Mouse (Mus musculus) midbrain, embryonic 12.5 days (tissue): ENCODE measurements around the gene Izumo1. TPM values are rescaled to one million over a fixed set of nuclear protein-coding genes. Genes with fewer than 3 reads are reported as not detected.

Source experiments
- ATAC-seq: fragments of 200-750 bp; cut with Nextera tagmentation; 2 replicates; pipeline ENCODE4 v1.8.0; 2017; ENCODE audit warnings: low read depth, moderate TSS enrichment, moderate library complexity; ENCODE audit not compliant: low FRiP score
- H3K27ac ChIP-seq: fragments of 300-500 bp; sonication (generic); replicated peaks from 2 replicates; pipeline ENCODE4 v1.5.1; 2016; ENCODE audit warnings: mild to moderate bottlenecking
- H3K27me3 ChIP-seq: fragments of 300-500 bp; sonication (generic); 2 replicates; pipeline ENCODE4 v1.6.1; 2016; ENCODE audit warnings: mild to moderate bottlenecking
- H3K36me3 ChIP-seq: fragments of 300-500 bp; sonication (generic); 2 replicates; pipeline ENCODE4 v1.6.1; 2016
- H3K4me1 ChIP-seq: fragments of 300-500 bp; sonication (generic); 2 replicates; pipeline ENCODE4 v1.6.1; 2016
- H3K4me2 ChIP-seq: fragments of 300-500 bp; sonication (generic); replicated peaks from 2 replicates; pipeline ENCODE4 v1.6.1; 2016; ENCODE audit warnings: mild to moderate bottlenecking, moderate library complexity
- H3K4me3 ChIP-seq: fragments of 300-500 bp; sonication (generic); 2 replicates; pipeline ENCODE4 v1.5.1; 2016; ENCODE audit warnings: mild to moderate bottlenecking
- H3K9ac ChIP-seq: fragments of 300-500 bp; sonication (generic); replicated peaks from 2 replicates; pipeline ENCODE4 v1.6.1; 2016; ENCODE audit warnings: mild to moderate bottlenecking, moderate library complexity
- H3K9me3 ChIP-seq: fragments of 300-500 bp; sonication (generic); 2 replicates; pipeline ENCODE4 v1.6.1; 2016; ENCODE audit warnings: mild to moderate bottlenecking
- WGBS: fragments of 180-500 bp; shearing (Covaris S2); methylation state at CpG from one replicate; pipeline ENCODE4 v1.1.7; 2016; 5-methylcytosine and 5-hydroxymethylcytosine counted together
- polyA plus RNA-seq: library from polyadenylated mRNA; unstranded; fragments of >200 nt; fragmentation: Nextera tagmentation; extraction: Ambion mirVana; gene quantifications from 2 replicates; pipeline ENCODE4 v1.2.1, GENCODE M21; 2016

Izumo1 gene
- polyA plus RNA-seq, 1 experiment from 2014 or later, result 0.18 TPM

- peak overlapping the region; percentile 24; the same call in 1 of the 2 replicates for H3K4me3 ChIP-seq
- H3K27ac ChIP-seq, result no peak overlapping the region
- H3K4me1 ChIP-seq, result peaks cover 20% of the 10 kb centered on the region
- peaks cover 12% of the 10 kb centered on the region for H3K27me3 ChIP-seq
- ATAC-seq, result peak; percentile 85
- 19% methylated on average over 29 of the region's 29 CpGs for WGBS
- peak overlapping the region; percentile 38 for H3K4me2 ChIP-seq
- H3K36me3 ChIP-seq, result peaks cover 6% of the 10 kb centered on the region
- no peak overlapping the region for H3K9ac ChIP-seq
- H3K9me3 ChIP-seq, result no peaks in the 10 kb centered on the region
These were observed 17.2 kb downstream of the Izumo1 start for GRCm38 (mm10) chr7:45638623-45639401.

GRCm38 (mm10) chr7:45639561-45640027, 18.0 kb downstream of the Izumo1 start, which contains the start of gene Mamstr:
Gene Mamstr (plus strand): TSS chr7:45639977.
- Histone ChIP-seq H3K4me2 (peak within 1 kb of the TSS; percentile 38; the same call in 1 of the 2 replicates), H3K27me3 (peaks cover 12% of the 10 kb centered on the region), H3K27ac (no peak within 1 kb of the TSS), H3K9ac (no peak within 1 kb of the TSS), H3K9me3 (no peaks in the 10 kb centered on the region), H3K36me3 (peaks cover 6% of the 10 kb centered on the region), H3K4me3 (no peak within 1 kb of the TSS), H3K4me1 (peaks cover 26% of the 10 kb centered on the region)
- 19% methylated on average over 19 of the region's 19 CpGs for WGBS
- ATAC-seq, result no peak

GRCm38 (mm10) chr7:45640191-45640957, 18.8 kb downstream of the Izumo1 start:
- 72% methylated on average over 19 of the region's 19 CpGs for WGBS
- Histone ChIP-seq H3K36me3 (peaks cover 6% of the 10 kb centered on the region), H3K9me3 (no peaks in the 10 kb centered on the region), H3K27me3 (peaks cover 16% of the 10 kb centered on the region), H3K4me2 (no peak overlapping the region), H3K4me3 (no peak overlapping the region), H3K9ac (no peak overlapping the region), H3K4me1 (peaks cover 30% of the 10 kb centered on the region), H3K27ac (no peak overlapping the region)
- ATAC-seq, result no peak

- Histone ChIP-seq H3K9me3 (no peaks in the 10 kb centered on the region), H3K9ac (no peak overlapping the region; the same call in 1 of the 2 replicates), H3K4me3 (no peak overlapping the region), H3K4me1 (peaks cover 30% of the 10 kb centered on the region), H3K27me3 (peaks cover 20% of the 10 kb centered on the region), H3K4me2 (0 out of 2 replicates have a peak overlapping the region, but pooled peaks have one; percentile 1), H3K36me3 (peaks cover 1% of the 10 kb centered on the region), H3K27ac (no peak overlapping the region)
- 80% methylated on average over 12 of the region's 17 CpGs for WGBS
- ATAC-seq, result no peak
These were observed 19.9 kb downstream of the Izumo1 start for GRCm38 (mm10) chr7:45641391-45642040.

GRCm38 (mm10) chr7:45642083-45642482, 20.5 kb downstream of the Izumo1 start:
- peaks cover 20% of the 10 kb centered on the region for H3K27me3 ChIP-seq
- WGBS, result 83% methylated on average over 5 of the region's 5 CpGs
- H3K9me3 ChIP-seq, result no peaks in the 10 kb centered on the region
- H3K4me1 ChIP-seq, result peaks cover 30% of the 10 kb centered on the region
- no peak overlapping the region for H3K4me3 ChIP-seq
- H3K27ac ChIP-seq, result no peak overlapping the region; the same call in 1 of the 2 replicates
- no peak for ATAC-seq
- H3K9ac ChIP-seq, result no peak overlapping the region; the same call in 1 of the 2 replicates
- no peaks in the 10 kb centered on the region for H3K36me3 ChIP-seq
- peak overlapping the region; percentile 77; the same call in 1 of the 2 replicates for H3K4me2 ChIP-seq

GRCm38 (mm10) chr7:45642503-45643255, 21.1 kb downstream of the Izumo1 start:
- peaks cover 26% of the 10 kb centered on the region for H3K27me3 ChIP-seq
- 38% methylated on average over 16 of the region's 16 CpGs for whole genome bisulfite sequencing
- ATAC-seq, result no peak

GRCm38 (mm10) chr7:45643441-45644178, 22.0 kb downstream of the Izumo1 start:
- WGBS, result 1% methylated on average over 28 of the region's 28 CpGs
- Histone ChIP-seq H3K27ac (peak overlapping the region; percentile 94), H3K27me3 (peaks cover 28% of the 10 kb centered on the region), H3K36me3 (no peaks in the 10 kb centered on the region), H3K4me2 (peak overlapping the region; percentile 77), H3K4me3 (peak overlapping the region; percentile 47), H3K9me3 (no peaks in the 10 kb centered on the region), H3K4me1 (peaks cover 22% of the 10 kb centered on the region), H3K9ac (peak overlapping the region; percentile 77)
- peak; percentile 94 for ATAC-seq

More at GRCm38 (mm10) chr7:45642503-45643255, 21.1 kb downstream of the Izumo1 start:
- Histone ChIP-seq H3K36me3 (no peaks in the 10 kb centered on the region), H3K9me3 (no peaks in the 10 kb centered on the region), H3K9ac (peak overlapping the region; percentile 77), H3K27ac (peak overlapping the region; percentile 94), H3K4me1 (peaks cover 30% of the 10 kb centered on the region), H3K4me2 (peak overlapping the region; percentile 77), H3K4me3 (peak overlapping the region; percentile 47)

- ATAC-seq, result peak; percentile 8; the same call in 1 of the 2 replicates
- 2% methylated on average over 18 of the region's 18 CpGs for WGBS
- H3K4me3 ChIP-seq, result peak overlapping the region; percentile 47
- no peaks in the 10 kb centered on the region for H3K9me3 ChIP-seq
- H3K36me3 ChIP-seq, result no peaks in the 10 kb centered on the region
- peak overlapping the region; percentile 77 for H3K4me2 ChIP-seq
- H3K9ac ChIP-seq, result peak overlapping the region; percentile 47
- peak overlapping the region; percentile 86 for H3K27ac ChIP-seq
- H3K27me3 ChIP-seq, result peaks cover 28% of the 10 kb centered on the region
- H3K4me1 ChIP-seq, result peaks cover 22% of the 10 kb centered on the region
These were observed 22.6 kb downstream of the Izumo1 start for GRCm38 (mm10) chr7:45644183-45644582.

- peak overlapping the region; percentile 47; the same call in 1 of the 2 replicates for H3K9ac ChIP-seq
- H3K36me3 ChIP-seq, result no peaks in the 10 kb centered on the region
- H3K27ac ChIP-seq, result peak overlapping the region; percentile 86
- no peaks in the 10 kb centered on the region for H3K9me3 ChIP-seq
- peaks cover 24% of the 10 kb centered on the region for H3K27me3 ChIP-seq
- peak overlapping the region; percentile 77 for H3K4me2 ChIP-seq
- ATAC-seq, result no peak
- H3K4me1 ChIP-seq, result peaks cover 22% of the 10 kb centered on the region
- H3K4me3 ChIP-seq, result peak overlapping the region; percentile 47; the same call in 1 of the 2 replicates
- 65% methylated on average over 6 of the region's 6 CpGs for WGBS
These were observed 23.4 kb downstream of the Izumo1 start for GRCm38 (mm10) chr7:45644872-45645590.

- Histone ChIP-seq H3K4me1 (peaks cover 22% of the 10 kb centered on the region), H3K4me3 (no peak overlapping the region), H3K4me2 (no peak overlapping the region), H3K27ac (no peak overlapping the region), H3K36me3 (no peaks in the 10 kb centered on the region), H3K9ac (no peak overlapping the region), H3K9me3 (no peaks in the 10 kb centered on the region), H3K27me3 (peaks cover 18% of the 10 kb centered on the region; the same call in 1 of the 2 replicates)
- 62% methylated on average over 7 of the region's 7 CpGs for WGBS
- no peak for ATAC-seq
These were observed 24.0 kb downstream of the Izumo1 start for GRCm38 (mm10) chr7:45645591-45645971.
